Mouse (Mus musculus): ENCODE data around the gene Olfr353. TPM values are rescaled to one million over a fixed set of nuclear protein-coding genes. Genes with fewer than 3 reads are reported as not detected.

Olfr353 gene
- total RNA-seq (2021): not detected

DNA sequence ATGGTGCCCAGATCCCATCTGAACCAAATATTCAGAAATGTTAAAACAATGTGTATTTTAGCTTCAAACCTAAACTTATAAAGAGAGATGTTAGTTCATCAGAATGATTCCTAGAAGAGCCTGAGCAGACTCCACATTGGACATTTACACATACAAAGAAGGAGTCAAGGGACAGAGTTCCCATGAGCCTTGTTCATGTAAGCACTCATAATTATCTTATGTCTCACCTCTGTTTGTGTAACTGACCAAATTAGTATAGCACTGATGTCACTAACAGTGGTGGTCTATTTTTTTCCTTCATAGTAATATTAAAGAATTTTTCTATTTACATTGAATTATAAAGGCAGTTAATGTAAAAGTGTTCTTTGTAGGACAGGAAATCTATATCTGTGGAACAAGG lies at the start of gene Olfr353:
TSS of gene Olfr353 (minus strand) at position 101 of the 400 bp plus-strand sequence.
- intact Hi-C loops (cut with DNase I): no loop called here
- no peak for DNase-seq

GRCm38 (mm10) chr2:36936821-36937220 lies 44.1 kb upstream of the Olfr353 start, which contains the start of gene Olfr356:
TSS of gene Olfr356 (plus strand) at chr2:36937121.
- intact Hi-C loops (cut with DNase I): no loop called here
- no peak for DNase-seq

DNA sequence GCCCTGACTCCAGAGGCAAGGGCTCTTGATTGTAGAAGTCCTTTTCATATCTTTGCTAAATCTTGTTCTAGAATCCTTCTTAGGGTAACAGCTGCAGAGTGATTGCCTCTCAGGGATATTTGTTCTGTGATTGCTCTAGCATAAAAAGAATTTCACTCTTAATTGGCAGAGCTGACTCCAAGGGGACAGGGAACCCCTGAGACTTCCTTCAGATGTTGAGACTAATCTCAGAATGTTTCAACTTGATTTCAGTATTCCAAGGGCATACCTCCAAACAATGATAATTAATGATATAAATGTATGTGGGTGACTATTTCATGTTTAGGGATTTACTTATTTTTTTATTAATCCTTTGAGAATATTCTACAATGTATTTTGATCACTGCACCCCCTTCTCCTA lies 36.1 kb upstream of the Olfr353 start, which contains the start of gene Olfr355:
TSS of gene Olfr355 (minus strand) at position 101 of the 400 bp plus-strand sequence.
- intact Hi-C loops (cut with DNase I): no loop called here
- DNase-seq: no peak

DNA sequence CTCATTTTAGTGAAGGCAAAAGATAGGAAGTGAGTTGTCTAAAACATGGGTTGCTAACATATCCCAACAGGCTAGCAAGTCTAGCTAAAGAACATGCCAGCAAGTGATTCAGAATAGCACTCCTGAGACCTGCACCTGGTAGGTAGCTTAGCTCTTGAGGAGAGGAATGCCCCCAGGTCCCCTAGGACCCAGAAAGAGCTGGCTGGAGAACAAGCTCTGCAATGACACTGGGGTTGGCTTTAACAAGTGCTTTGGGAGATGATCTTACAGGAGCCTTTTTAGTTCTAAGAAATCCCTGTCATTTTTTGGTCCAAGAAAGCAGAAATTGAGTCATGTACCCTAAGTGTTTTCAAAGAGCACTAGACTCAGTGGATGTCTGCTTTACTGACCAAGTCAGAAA lies 12.6 kb upstream of the Olfr353 start, which contains the start of gene Olfr354:
TSS of gene Olfr354 (plus strand) at position 301 of the 400 bp plus-strand sequence.
- intact Hi-C loops (cut with DNase I): no loop called here

DNA sequence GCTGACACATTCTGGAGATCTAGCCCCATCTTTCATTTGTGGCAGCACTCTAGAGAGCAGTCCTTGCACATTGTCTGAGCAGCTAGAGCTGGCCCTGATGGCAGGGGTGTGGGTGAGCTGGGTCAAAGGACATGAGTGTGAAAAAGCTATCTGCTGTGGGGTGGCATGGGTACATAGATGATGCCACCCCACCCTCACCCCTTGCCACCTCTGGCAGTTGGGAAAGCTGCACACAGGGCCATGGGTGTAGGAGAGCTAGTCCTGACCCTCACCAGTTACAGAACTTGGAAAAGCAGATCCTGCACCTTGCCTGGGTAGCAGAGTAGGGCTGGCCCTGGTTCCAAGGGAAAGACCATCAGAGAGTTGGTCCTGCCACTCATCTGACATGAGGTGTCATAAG lies 4.4 kb upstream of the Olfr353 start:
- intact Hi-C loops (cut with DNase I): no loop called here
- no peak for DNase-seq

More for the DNA sequence above, 12.6 kb upstream of the Olfr353 start, which contains the start of gene Olfr354:
- DNase-seq: no peak

DNA sequence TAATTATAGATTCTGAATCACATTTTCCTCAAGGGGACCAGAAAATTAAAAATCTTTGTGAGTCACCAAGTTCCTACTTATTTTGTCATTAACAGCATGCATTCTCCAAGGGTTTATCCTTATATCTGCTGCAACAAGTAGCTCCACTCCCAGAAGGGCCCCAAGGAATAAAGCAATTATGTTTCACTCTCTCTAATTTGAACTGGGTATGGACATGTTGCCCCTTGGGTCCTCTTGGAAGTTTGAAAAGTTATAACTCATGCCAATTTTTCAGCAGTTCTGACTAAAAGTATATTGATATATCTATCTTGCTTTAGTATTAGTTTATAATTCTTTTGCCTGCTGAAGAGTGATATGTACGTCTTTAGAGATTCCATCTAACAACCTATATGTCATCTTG lies 24.6 kb downstream of the Olfr353 start, which contains the start of gene Olfr352:
TSS of gene Olfr352 (plus strand) at position 301 of the 400 bp plus-strand sequence.
- intact Hi-C loops (cut with DNase I): no loop called here
- no peak for DNase-seq

- DNase-seq: no peak
- intact Hi-C loops (cut with DNase I): no loop called here
These were observed 30.2 kb downstream of the Olfr353 start, which contains the start of gene Olfr351 for GRCm38 (mm10) chr2:36862560-36862959. TSS of gene Olfr351 (minus strand) at chr2:36862660.

DNA sequence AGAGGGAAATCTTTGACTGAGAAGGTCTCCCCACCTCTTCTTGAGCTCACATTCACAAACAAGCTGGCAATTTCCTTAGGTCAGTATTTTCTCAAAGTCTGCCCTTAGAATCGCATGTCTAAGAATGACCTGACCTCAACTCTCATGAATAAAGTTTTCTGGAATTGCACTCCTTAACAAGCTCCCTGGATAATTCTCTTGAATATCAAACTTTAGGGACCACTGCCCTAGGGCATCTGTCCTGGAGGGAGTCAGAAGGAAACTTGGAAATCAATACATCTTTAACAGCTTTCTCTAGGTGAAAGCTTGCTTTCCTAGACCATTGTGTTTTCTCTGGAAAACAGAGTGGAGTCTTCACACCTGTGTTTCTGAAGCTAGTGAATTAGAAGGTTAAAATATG lies 46.7 kb downstream of the Olfr353 start, which contains the start of gene Olfr350:
TSS of gene Olfr350 (plus strand) at position 301 of the 400 bp plus-strand sequence.
- intact Hi-C loops (cut with DNase I): no loop called here
- DNase-seq: no peak

Other genes with a start within 250 kb of the Olfr353 start
- gene Olfr346, start 207.1 kb downstream of the Olfr353 start, total RNA-seq (2021): not detected
- gene Olfr347, start 161.0 kb downstream of the Olfr353 start, total RNA-seq (2021): not detected
- not detected for gene Olfr348, start 108.7 kb downstream of the Olfr353 start, total RNA-seq (2021)
- not detected for gene Olfr50, start 102.4 kb downstream of the Olfr353 start, total RNA-seq (2021)
- not detected for gene Olfr3, start 75.9 kb downstream of the Olfr353 start, total RNA-seq (2021)
- not detected for gene Olfr350, start 46.6 kb downstream of the Olfr353 start, total RNA-seq (2021)
- not detected for gene Olfr351, start 30.3 kb downstream of the Olfr353 start, total RNA-seq (2021)
- not detected for gene Olfr352, start 24.5 kb downstream of the Olfr353 start, total RNA-seq (2021)
- gene Olfr354, start 12.7 kb upstream of the Olfr353 start, total RNA-seq (2021): not detected
- gene Olfr355, start 36.0 kb upstream of the Olfr353 start, total RNA-seq (2021): not detected
- not detected for gene Olfr356, start 44.2 kb upstream of the Olfr353 start, total RNA-seq (2021)
- gene Olfr357, start 100.9 kb upstream of the Olfr353 start, total RNA-seq (2021): not detected
- not detected for gene Olfr358, start 116.4 kb upstream of the Olfr353 start, total RNA-seq (2021)
- gene Olfr360, start 172.8 kb upstream of the Olfr353 start, total RNA-seq (2021): not detected
- gene Olfr361, start 196.4 kb upstream of the Olfr353 start, total RNA-seq (2021): not detected
- gene Olfr362, start 225.0 kb upstream of the Olfr353 start, total RNA-seq (2021): not detected
- not detected for gene Olfr364-ps1, start 246.4 kb upstream of the Olfr353 start, total RNA-seq (2021)